Mouse (Mus musculus) adrenal gland, adult 18-20 months (tissue): ENCODE results near the gene Kcnq1. TPM values are rescaled to one million over a fixed set of nuclear protein-coding genes. Genes with fewer than 3 reads are reported as not detected.

Experiments used
- DNase-seq, 2 experiments: peaks; one replicate each; pipeline ENCODE4 v3.0.0; 2021 to 2022; ENCODE audit warnings: low spot score in 2 of 2
- total RNA-seq, 2 experiments: library from RNA; stranded (reverse); gene quantifications; 1 replicate in 1 of 2; 2 replicates in 1 of 2; pipeline ENCODE4 v1.2.3; 2021

Gene Kcnq1
- total RNA-seq, 2 experiments from 2014 or later: 3.2 to 6.0 TPM

DNA sequence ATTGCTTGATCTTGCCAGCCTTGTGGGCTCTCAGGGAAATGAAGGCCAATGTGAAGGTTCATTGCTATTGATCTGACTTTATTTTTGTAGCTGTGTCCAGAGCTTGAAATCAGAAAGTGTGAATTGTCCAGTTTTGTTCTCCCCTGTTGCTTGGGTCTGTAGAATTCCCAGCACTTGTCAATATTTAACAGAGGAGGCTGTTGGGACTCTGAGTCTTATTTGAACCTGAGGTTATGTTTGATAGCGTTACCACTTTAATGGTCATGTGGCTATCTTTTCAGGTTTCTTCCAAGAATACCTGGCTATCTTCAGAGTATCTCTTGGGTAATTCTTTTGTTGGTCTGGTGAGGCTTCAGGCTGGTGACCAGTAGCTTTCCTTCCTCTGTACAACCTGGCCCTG, 201.8 kb downstream of the Kcnq1 start:
- DNase-seq: no peak

DNA sequence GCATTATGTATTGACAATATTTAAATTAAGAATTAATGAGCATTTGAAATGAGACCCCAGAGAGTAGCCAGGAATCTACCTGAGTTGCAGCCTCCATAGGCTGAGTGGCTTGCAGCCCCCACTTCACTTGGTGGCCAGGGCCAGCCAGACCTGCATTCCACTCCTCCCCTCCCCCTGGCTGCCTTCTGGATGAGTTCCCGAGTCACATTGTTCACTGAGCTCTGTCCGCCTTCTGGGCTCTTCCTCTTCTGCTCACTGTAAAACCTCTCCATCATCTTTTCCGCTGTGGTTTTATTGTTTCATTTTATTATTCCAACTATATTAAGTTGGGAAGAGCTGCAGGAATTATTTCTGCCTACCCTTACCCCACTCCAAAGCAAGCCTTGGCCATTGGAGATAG, 204.1 kb downstream of the Kcnq1 start:
- no peak for DNase-seq

DNA sequence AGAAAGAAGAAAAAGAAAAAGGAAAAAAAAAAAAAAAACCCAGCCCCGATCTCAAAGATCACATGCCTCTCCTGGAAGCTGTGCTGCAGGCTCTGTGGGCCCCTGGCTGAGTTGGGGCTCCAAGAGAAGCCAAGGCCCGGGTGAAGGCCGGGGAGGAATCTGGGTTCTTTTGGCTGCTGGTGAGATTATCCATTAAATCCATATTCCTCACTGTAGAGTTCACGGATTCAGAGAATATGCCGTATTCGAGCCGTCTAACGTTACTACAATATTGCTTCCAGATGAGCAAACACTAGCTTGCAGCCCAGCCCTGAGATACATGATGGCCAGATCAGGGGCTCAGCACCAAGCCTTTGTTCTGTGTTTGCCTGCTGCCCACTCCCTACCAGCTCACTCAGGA, 204.7 kb downstream of the Kcnq1 start:
- no peak for DNase-seq

DNA sequence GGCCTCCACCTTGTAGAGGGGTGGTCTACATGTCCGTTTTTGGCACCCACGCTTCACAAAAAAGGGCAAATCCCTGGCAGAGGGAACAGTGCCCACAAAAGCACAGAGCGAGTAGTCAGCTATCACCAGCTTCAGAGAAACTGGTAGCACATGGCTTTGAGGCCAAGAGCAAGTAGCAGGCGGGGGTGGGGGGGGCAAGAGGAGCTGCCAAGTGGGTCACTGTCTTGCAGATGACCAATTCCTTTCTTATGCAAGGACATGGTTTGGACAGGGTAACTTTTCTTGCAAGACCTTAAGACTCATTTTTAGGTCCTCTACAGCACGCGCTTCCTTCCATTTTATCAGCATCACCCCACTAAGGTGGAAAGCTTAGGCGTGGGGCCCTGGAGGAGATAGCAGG, 205.3 kb downstream of the Kcnq1 start:
- DNase-seq: no peak

- DNase-seq: peak in 1 of 2 experiments; percentile 51
Measured at GRCm38 (mm10) chr7:143313572-143314319, 207.6 kb downstream of the Kcnq1 start.

DNA sequence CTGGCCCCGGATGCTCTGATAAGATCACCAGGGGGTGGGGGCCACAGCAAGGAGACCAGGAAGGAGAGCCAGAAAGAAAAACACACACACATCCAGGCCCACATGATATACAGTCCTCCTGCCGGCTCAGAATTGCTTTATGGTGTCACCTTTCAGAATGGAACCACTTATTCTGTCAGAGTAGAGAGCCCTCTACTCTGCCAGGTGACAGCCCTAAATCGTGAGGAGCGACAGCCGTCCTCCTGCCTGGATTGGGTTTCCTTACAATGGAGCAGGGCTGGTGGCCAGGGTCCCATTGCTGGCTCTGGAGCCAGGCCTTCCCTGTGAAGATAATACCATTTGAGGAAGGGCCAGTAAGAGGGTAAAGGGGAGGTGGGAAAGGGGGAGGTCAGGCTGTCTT, 212.3 kb downstream of the Kcnq1 start:
- no peak for DNase-seq

DNA sequence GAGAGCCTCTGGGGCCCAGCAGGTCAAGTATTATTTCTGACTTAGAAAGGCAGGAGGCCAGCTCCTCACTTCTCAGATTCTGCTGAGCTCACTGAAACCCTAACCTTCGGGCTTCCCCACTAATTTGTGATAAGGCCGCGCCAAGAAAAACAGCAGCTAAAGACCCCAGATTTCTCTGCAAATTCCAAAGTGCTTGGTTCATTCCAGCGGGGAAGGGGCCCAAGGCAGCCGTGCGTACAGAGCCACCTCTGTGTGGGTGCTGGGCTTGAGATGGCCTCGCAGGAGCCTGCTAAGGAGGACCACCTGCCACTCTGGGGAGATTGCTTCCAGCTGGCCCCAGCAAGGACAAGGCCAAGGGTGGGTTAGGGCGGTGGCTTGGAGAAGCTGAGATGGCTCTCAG, 214.2 kb downstream of the Kcnq1 start:
- no peak for DNase-seq

DNA sequence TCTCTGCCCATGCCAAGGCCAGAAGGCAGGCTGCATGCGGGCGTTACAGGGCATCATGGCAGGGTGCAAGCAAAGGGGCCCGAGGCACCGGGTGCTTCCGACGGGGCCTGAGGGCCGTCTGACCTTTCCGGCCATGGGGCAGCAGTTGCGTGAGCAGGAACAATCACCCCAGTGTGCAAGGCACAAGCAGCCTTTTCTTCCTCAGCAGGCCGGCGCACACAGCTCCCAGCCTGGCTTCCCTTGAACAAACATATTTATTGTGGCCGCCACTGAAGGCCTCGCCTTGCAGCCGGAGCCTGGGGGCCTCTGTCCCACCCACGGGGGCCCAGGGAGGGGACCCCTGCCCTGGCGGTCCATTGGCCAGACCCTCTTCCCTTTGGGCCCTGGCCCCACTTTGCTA, 218.9 kb downstream of the Kcnq1 start:
- no peak for DNase-seq

DNA sequence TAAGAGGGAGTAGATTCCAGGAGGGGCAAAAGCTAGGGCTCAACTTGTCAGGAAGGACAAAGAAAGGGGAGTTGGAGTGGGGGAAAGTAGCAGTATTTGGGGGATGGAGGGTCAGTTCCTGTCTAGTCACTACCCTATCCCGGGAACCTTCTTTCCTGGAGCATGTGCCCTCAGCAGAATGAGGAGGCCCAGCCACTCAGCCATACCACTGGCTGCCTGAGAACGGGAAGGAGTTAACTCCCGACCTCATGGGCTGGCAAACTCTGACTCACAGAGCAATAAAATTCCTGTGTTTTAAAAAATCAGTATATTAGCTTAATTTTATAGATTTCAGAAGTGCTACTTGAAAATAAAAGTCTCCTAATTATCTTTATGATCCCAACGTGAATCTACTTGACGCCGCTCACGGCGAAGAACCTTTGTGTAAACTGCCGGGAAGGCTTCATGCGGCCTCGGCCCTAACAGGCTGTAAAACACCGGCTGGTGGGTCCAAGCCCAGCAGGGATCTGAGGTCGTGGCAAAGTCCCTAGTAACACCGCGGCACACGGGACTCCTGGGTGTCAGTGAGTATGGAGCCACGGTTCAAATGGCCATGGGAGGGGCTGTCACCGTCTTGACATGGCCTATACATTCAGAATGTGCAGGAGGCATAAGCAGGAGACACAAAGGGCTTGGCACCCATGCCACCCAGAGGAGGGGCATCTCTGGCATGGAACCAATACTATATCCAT, 222.2 kb downstream of the Kcnq1 start:
- DNase-seq: no peak

DNA sequence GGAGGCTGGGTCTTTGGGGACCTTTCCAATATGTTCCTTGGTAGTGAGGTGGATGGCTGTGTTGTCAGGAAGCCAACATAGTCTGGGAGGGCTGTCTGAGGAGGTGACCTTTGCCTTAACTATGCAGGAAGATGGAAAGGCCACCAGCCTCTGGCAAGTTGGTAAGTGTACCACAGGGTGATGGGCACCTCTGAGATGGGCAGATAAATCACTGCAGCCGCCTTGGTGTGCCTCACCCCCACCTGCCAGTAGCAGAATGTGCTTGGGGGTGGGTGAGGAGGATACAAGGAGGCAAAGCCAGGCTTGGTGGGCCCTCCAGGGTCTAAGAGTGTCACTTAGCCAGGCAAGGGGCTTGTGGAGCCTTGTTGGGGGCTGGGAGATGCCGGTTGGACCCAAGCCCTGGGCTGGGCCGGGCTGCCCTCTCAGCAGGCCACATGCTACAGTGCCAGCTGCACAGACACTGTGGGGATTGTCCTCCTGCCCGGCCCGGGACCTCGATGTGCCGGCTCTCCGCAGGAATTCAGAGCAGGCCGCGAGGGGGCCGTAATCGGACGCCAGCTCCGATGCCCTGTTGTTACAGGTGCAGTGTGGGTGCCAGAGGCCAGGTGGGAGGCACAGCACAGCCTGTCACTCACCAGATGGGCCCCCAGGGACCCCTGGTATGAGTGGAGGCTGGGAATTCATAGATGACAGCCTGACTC, 223.1 kb downstream of the Kcnq1 start:
- DNase-seq: no peak

DNA sequence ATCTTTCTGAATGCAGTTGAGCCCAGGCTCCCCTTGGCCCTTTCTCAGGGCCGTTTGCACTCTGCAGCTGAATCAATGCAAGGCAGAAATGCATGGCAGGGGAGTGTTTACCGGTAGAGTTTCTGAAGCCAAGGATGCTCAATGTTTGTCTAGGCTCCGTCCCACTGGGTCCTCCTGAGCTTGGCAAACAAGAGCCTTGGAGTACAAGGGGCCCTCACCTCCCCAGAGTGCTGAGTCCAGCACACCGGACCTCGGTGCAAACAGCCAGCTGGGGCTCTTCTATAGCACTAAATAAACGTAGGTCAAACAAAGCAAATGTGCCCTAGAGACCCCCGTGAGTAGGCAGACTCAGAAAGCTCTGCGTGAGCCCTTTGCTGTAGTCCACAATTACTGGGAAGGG, 226.9 kb downstream of the Kcnq1 start:
- no peak for DNase-seq

DNA sequence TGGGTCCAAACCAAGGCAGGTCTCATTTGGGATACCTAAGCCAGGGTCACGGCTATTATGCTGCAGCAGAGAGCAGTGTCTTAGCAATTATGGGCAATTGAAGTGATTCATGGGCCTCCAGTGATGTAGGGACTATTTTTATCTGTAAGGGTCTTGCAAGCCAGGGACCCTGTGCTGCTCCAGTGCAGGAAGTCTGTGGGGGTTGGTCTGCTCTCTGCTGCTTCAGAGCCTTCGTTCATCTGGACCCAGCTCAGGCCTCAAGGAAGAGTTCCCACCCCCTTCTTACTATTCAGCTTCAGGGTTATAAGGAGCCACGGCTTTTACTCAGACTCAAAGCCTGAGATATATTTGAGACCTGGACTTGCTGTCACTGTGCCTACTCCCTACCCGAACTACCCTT, 227.4 kb downstream of the Kcnq1 start:
- no peak for DNase-seq

DNA sequence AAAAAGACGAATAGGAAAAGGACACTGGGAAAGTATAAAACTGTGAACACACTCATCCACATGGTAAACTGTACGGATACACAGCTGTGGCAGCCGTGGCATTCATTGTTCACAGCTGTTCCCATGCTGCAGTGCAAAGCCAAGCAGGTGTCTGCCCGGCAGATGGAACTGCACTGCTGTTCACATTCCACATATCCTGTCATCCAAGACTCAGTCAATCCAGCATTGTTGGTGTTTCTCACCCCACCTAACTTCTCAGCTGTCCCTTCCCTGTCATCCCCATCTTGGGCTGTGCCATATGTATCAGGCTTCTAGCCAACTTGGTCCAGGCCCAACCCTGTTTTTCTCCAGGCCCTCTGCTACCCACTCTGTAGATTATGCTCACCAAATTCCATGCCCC, 232.5 kb downstream of the Kcnq1 start:
- no peak for DNase-seq

DNA sequence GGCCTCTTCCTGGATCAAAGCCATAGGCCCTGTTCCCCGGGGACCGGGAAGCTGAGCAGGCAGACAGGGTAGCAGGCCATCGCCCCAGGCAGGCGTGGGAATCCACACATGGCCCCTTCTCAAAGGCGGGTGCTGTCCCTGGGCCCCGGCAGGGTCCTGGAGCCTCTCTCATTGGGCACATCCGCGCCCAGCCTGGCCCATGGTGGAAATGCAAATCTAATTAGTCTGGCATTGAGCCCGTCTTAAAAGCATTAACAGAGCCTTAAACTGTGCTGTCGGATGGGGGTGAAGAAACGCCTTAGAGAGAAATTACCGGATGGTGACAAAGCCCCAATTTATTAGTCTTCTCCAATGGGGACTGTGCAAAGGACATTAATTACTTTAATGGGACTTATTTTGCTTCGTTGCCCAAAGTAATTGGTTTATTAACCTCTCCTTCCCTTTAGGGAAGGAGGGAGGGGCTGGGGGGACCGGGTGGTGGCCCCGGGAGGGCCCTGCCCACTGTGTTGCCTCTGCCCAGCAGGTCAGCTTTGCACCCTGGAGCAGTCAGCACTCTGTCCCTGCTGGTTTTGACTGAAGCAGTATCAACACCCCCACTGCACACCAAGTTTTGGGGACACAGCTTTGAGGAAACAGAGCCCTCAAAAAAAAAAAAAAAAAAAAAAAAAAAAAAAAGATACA, 234.6 kb downstream of the Kcnq1 start:
- DNase-seq: no peak

- DNase-seq: no peak
Measured at GRCm38 (mm10) chr7:143341301-143341980, 235.3 kb downstream of the Kcnq1 start.

DNA sequence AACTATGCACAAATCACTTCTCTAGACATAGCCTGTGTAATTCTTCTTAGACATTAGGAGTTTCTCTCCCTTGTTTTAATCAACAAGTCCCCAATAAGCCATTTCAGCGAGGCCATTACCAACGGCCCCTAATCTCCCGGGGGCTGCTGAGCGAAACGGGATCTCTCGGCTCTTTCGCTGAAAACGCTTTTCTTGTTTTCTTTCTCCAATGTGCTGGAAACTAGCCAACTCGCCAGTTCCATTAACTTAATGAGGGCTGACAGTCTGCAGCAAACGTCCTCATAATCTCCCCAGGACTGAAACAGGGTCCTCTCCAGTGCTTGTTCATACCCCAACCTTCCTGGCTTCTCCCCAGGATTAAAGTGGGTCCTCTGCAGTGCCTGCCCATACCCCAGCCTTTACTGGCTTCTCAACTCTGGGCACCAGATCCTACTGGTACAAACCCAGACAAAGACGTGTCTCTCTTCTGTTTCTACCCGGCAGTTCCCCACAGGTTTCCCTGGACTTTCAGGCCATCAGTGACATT, 237.7 kb downstream of the Kcnq1 start:
- no peak for DNase-seq

DNA sequence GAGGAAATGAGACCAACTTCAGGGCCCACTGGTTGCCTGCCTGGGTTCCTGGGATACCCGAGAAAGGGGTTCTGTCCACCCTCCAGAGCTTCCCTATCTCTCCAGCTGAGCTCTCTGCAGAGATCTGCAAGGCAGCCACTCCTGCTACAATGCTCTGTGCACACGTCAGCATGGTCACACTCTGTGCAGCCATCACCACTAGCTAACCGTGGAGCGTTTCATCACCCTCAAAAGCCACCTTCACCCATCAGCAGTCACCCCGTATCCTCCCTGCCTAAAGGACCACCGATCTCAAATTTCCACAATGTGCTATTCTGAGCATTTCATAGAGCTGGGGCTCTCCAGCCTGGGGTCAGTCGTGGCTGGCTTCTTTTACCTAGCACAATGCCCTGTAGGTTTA, 243.1 kb downstream of the Kcnq1 start:
- no peak for DNase-seq

DNA sequence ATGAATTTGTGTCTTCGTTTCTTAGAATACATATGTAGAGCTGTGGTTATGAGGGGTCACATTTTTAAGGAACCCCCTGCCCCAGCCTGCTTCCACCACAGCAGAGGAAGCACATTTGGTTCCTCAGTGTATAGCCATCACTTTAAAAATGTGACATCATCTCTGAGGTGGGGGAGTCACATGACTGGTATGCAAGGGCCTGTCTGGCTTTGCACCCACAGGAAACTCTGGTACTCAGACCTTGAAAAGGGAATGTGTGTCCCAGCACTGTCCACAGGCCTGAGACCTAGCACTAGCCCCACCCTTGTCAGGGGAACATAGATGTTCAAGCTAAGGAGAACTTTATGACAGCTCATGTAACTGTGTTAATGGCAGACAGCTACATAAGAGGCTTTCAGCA, 243.7 kb downstream of the Kcnq1 start:
- DNase-seq: no peak

DNA sequence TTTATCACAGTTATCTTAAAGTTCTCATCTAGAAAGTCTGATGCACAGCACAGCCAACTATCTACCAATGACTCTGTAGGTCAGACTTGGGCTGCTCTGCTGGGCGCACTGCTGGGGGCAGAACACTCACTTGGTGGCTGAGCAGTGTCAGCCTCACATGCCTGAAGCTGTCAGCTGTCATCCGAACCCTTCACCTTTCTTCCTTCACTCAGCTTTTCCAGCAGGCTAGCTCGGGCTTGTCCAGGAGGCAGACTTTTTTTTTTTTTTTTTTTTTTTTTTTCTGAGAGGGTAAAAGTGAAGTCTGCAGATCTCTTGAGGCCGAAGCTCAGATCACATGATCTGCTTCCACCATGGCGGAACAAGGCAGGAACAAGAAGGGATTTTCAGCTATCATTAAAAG, 249.7 kb downstream of the Kcnq1 start:
- no peak for DNase-seq

DNA sequence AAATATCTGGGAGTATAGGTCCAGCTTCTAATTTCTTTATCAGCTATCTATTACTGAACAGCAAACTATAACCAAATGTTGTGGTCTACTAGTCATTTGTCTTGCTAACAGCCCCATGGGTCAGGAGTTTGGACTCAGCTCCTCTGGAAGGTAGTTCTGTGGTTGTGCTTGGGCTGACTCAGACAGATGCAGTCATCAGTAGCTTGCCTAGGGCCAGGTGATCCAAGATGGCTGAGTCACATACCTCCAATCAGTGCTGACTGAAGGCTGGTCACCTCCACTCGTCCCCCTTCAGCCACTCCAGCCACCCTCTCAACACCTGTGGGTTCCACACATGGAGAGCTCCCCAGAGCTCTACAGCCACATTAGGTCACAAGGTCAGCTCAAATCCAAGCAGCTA, 250.9 kb downstream of the Kcnq1 start:
- DNase-seq: no peak

DNA sequence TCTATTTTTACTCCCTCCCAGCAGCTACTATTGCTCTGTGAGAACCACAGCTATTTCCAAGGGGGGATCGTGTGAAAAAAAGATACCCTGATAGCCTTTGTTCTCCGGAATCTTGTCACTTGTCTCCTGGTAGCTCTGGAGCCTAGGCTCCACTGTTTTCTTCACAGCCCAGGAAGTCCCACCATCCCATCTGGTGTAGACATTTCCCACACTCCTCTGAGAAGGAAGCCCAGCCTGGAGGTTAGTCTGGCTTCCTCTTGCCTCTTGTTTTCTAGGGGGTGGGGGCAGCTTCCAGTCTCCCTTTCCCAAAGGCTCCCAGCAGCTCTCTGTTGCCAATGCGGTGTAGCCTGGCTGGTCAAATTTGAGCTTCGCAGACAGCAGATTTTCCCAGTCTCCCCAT, 251.7 kb downstream of the Kcnq1 start:
- DNase-seq: no peak
